Mouse (Mus musculus) testis, adult 2 months (tissue): ENCODE measurements around the gene Recql. TPM values are rescaled to one million over a fixed set of nuclear protein-coding genes. Genes with fewer than 3 reads are reported as not detected.

Experiments used
- H3K27ac ChIP-seq: fragments of 200-500 bp; 2 replicates; pipeline ENCODE4 v1.5.1; 2012; ENCODE audit warnings: low read depth, low read length; ENCODE audit not compliant: control insufficient read depth, insufficient read depth
- H3K27me3 ChIP-seq: fragments of 200-500 bp; 2 replicates; pipeline ENCODE4 v1.6.1; 2012; ENCODE audit warnings: mild to moderate bottlenecking, low read length, moderate library complexity; ENCODE audit not compliant: control insufficient read depth, insufficient read depth
- H3K36me3 ChIP-seq: fragments of 200-500 bp; 2 replicates; pipeline ENCODE4 v1.6.1; 2012; ENCODE audit warnings: mild to moderate bottlenecking, low read length; ENCODE audit not compliant: control insufficient read depth, insufficient read depth
- H3K4me1 ChIP-seq: fragments of 200-500 bp; 2 replicates; pipeline ENCODE4 v1.6.1; 2012; ENCODE audit warnings: low read length; ENCODE audit not compliant: control insufficient read depth, insufficient read depth
- H3K4me3 ChIP-seq: fragments of 200-500 bp; 2 replicates; pipeline ENCODE4 v1.5.1; 2012; ENCODE audit warnings: low read depth, mild to moderate bottlenecking, low read length, moderate library complexity, mixed read lengths; ENCODE audit not compliant: control insufficient read depth
- CTCF ChIP-seq: fragments of 200-500 bp; IDR thresholded peaks from 2 replicates; pipeline ENCODE4 v1.5.1; 2012; ENCODE audit warnings: low read depth, mild to moderate bottlenecking, inconsistent platforms, low read length, moderate library complexity; ENCODE audit not compliant: control insufficient read depth, insufficient read depth, insufficient replicate concordance
- POLR2A ChIP-seq: fragments of 200-500 bp; IDR thresholded peaks from 2 replicates; pipeline ENCODE4 v1.6.1; 2012; ENCODE audit warnings: low read depth, mild to moderate bottlenecking, inconsistent platforms, low read length, moderate library complexity; ENCODE audit not compliant: control insufficient read depth
- polyA plus RNA-seq: library from polyadenylated mRNA; depleted of rRNA; stranded (reverse); fragments of >200 nt; gene quantifications from 2 replicates; pipeline ENCODE4 v1.2.3, GENCODE M21; 2012; rRNA removed

The Recql gene
- polyA plus RNA-seq, 1 experiment, result 36.9 TPM

DNA sequence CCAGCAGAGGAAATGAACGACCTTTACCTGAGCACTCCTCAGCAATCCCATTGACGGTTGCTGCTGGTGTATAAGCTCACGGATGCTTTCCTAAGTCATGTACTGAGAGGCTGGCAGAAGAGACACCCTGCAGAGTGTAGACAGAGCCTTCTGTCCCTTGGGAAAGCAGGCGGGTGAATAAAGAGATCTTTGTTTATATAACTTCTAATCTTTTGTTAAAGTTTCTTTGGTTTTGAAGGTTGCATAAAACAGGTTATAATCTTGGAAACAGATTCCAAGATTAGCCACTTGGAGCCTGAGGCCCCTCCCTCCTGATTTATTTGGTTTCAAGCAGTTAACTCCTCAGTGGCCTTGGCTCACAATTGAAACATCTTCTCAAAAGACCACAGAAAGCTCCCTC, 64.0 kb downstream of the Recql start, which contains the start of gene Slco1a5:
Gene Slco1a5 (minus strand): TSS at position 101 of the 400 bp plus-strand sequence.
- Histone ChIP-seq H3K27ac (no peak within 1 kb of the TSS), H3K4me3 (no peak within 1 kb of the TSS), H3K4me1 (no peaks in the 10 kb centered on the region), H3K36me3 (no peaks in the 10 kb centered on the region), H3K27me3 (no peaks in the 10 kb centered on the region)
- no peak for TF ChIP-seq POLR2A
- TF ChIP-seq CTCF, result no peak

DNA sequence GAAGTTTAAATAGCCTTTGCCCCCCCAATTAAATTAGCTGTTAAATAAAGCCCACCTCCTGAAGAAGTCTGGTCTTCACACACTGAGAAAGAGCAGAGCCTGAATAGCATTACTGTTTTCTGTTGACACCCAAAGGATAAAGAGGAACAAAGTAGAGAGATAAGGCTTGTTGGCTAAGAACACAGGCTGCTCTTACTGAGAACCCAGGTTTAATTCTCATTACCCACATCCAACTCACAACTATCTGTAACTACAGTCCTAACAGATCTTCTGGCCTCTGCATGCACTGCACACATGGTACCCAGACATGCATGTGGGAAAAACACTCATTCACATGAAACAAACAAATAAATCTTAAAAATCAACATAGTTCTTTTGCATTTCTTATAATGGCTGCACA, 69.8 kb downstream of the Recql start:
- Histone ChIP-seq H3K4me1 (no peaks in the 10 kb centered on the region), H3K27me3 (no peaks in the 10 kb centered on the region), H3K36me3 (no peaks in the 10 kb centered on the region), H3K4me3 (no peak overlapping the region), H3K27ac (no peak overlapping the region)
- TF ChIP-seq POLR2A, result no peak
- no peak for TF ChIP-seq CTCF

DNA sequence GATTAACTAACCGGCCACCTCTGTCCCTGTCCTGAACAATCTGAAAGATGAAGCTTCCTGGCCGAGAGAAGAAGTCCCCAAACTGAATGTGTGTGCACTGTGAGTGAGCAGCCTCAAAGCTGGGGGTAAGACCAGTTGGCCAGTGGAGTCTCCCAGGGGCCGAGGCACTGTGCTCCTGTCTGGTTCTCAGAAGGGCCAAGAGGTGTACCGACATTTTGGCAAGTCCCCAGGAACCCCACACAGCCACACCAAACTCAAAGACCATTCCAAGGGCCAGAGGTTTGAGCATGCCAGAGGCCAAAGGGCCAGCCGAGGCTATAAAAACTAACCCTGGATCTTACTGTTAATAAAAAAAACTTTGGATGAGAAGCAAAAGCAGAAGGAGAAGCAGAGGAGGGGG, 72.6 kb downstream of the Recql start:
- Histone ChIP-seq H3K4me3 (no peak overlapping the region), H3K4me1 (no peaks in the 10 kb centered on the region), H3K36me3 (no peaks in the 10 kb centered on the region), H3K27ac (no peak overlapping the region), H3K27me3 (no peaks in the 10 kb centered on the region)
- no peak for TF ChIP-seq POLR2A
- TF ChIP-seq CTCF, result no peak

DNA sequence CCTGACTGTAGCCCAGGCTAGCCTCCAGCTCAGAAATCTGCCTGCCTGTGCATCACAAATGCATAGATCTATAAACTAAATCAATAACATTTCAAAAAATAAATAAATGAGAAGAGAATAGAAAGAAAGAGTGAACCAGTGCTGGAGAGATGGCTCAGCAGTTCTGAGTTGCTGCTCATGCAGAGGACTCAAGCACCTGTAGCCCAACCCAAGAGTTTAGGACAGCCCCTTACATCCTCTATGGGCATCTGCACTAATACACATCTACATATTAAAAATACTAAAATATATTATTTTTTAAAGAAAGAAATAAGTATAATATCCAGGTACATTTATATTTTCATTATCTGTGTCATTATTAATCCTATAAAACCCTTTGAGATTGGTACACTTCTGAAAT, 81.8 kb downstream of the Recql start:
- Histone ChIP-seq H3K27me3 (no peaks in the 10 kb centered on the region), H3K4me1 (no peaks in the 10 kb centered on the region), H3K4me3 (no peak overlapping the region), H3K27ac (no peak overlapping the region), H3K36me3 (no peaks in the 10 kb centered on the region)
- TF ChIP-seq CTCF, result no peak
- TF ChIP-seq POLR2A, result no peak

Other genes with a start within 250 kb of the Recql start
- 0.12 and 0.44 TPM in 2 replicates for gene Slco1a6, start 178.6 kb downstream of the Recql start, polyA plus RNA-seq
- 0.13 TPM in 1 of 2 replicates, not detected in the other for gene Iapp, start 88.7 kb downstream of the Recql start, polyA plus RNA-seq
- 0.41 and 0.52 TPM in 2 replicates for gene Slco1a5, start 64.1 kb downstream of the Recql start, polyA plus RNA-seq
- gene Pyroxd1, start 41.4 kb downstream of the Recql start, polyA plus RNA-seq, result 5.8 and 6.3 TPM in 2 replicates
- 4.9 and 5.4 TPM in 2 replicates for gene Golt1b, start 134 bp upstream of the Recql start, polyA plus RNA-seq
- gene Spx, start 26.4 kb upstream of the Recql start, polyA plus RNA-seq, result 0.36 and 0.83 TPM in 2 replicates
- 0.06 and 0.14 TPM in 2 replicates for gene Gys2, start 86.0 kb upstream of the Recql start, polyA plus RNA-seq
- gene Ldhb, start 120.9 kb upstream of the Recql start, polyA plus RNA-seq, result 146 and 157 TPM in 2 replicates
- 0.52 and 1.4 TPM in 2 replicates for gene Kcnj8, start 184.5 kb upstream of the Recql start, polyA plus RNA-seq